13 mouse cellular contexts compared by ENCODE assay signal in the genomic region with DNA sequence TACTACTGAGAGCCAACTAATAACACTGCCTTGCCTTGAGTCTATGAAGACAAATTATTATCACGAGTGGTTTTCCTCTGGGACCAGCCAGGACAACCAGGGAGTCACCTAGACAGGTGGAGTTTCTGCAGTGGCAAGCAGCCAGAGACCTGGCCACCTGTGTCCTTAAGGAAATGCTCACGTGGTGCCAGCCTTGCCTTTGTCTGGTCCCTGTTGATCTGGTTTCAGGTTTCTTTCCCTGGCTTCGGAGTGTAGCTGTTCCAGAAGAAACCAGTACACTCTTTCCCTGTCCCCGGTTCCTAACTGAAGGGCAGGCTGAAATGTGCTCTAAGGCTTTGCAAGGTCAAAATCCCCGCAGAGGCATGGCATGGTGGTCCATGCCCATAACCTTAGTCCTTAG. TPM values are rescaled to one million over a fixed set of nuclear protein-coding genes. Genes with fewer than 3 reads are reported as not detected.
DNase-seq lines count a peak whose midpoint lies in the region; ATAC-seq and TF ChIP-seq lines count a peak whose summit lies in the region.
"Had no signal": no experiment of that assay in that cellular context is flagged by ENCODE, and none has a peak within 500 bp of the region (broad histone marks: within the 10 kb centered on the region; RNA-seq: fewer than 3 reads in every experiment).

No protein-coding gene starts in this region.

- no peak overlapping the region for H3K27ac ChIP-seq in liver, postnatal 0 days (ENCODE audit: low read depth)
- H3K27ac ChIP-seq in liver, embryonic 12.5 days: no peak overlapping the region
- H3K27ac ChIP-seq in intestine, embryonic 15.5 days: no peak overlapping the region
- peak overlapping the region; percentile 48; the same call in 1 of the 2 replicates for H3K27ac ChIP-seq in kidney, embryonic 15.5 days
- H3K27ac ChIP-seq in small intestine, adult 2 months (ENCODE audit: insufficient read depth, low read depth, low read length): peak overlapping the region; percentile 65; the same call in 1 of the 2 replicates
- H3K27ac ChIP-seq: heart, embryonic 15.5 days; hindbrain, embryonic 12.5 days; liver, embryonic 15.5 days; midbrain, embryonic 12.5 days had no signal

- TF ChIP-seq CTCF in liver, postnatal 0 days (IDR thresholded peaks at IDR 0.05; ENCODE audit: low read depth): no peak
- no peak for TF ChIP-seq CTCF in small intestine, adult 2 months (IDR thresholded peaks at IDR 0.05; ENCODE audit: extremely low read depth, insufficient read length, insufficient replicate concordance, low read depth, low read length)

- WGBS in liver, postnatal 0 days (ENCODE audit: insufficient replicate concordance): 63% methylated on average over 5 of the region's 5 CpGs
- 65% methylated on average over 5 of the region's 5 CpGs for WGBS in liver, embryonic 12.5 days (ENCODE audit: insufficient replicate concordance)
- WGBS in intestine, embryonic 15.5 days: 58% methylated on average over 5 of the region's 5 CpGs
- 51% methylated on average over 5 of the region's 5 CpGs for WGBS in kidney, embryonic 15.5 days
- 25% methylated on average over 5 of the region's 5 CpGs for WGBS in small intestine, adult 2 months

- DNase-seq in liver, postnatal 0 days: peak; percentile 10
- DNase-seq in gastrocnemius, postnatal 25 days: no peak
- no peak for DNase-seq in frontal cortex, postnatal 25 days (ENCODE audit: low spot score in 2 of 2)
- DNase-seq: forebrain, postnatal 0 days had no signal

- TF ChIP-seq EP300 in liver, postnatal 0 days (IDR thresholded peaks at IDR 0.05; ENCODE audit: low read depth): no peak

- H3K4me1 ChIP-seq in liver, postnatal 0 days (ENCODE audit: insufficient read depth): peaks cover 7% of the 10 kb centered on the region; the same call in 1 of the 2 replicates
- H3K4me1 ChIP-seq in liver, embryonic 12.5 days: 0 out of 2 replicates have a peak, but pooled peaks cover 4% of the 10 kb centered on the region
- H3K4me1 ChIP-seq in intestine, embryonic 15.5 days (replicated peaks): no peaks in the 10 kb centered on the region
- peaks cover 6% of the 10 kb centered on the region; the same call in 1 of the 2 replicates for H3K4me1 ChIP-seq in kidney, embryonic 15.5 days
- no peaks in the 10 kb centered on the region; the same call in none of the 2 replicates for H3K4me1 ChIP-seq in small intestine, adult 2 months (ENCODE audit: control insufficient read depth, insufficient read depth, insufficient read length, low read length)
- H3K4me1 ChIP-seq: hindbrain, embryonic 12.5 days; midbrain, embryonic 12.5 days had no signal

- H3K9ac ChIP-seq in liver, postnatal 0 days (replicated peaks): no peak overlapping the region
- H3K9ac ChIP-seq in liver, embryonic 12.5 days: no peak overlapping the region
- no peak overlapping the region for H3K9ac ChIP-seq in intestine, embryonic 15.5 days
- H3K9ac ChIP-seq in kidney, embryonic 15.5 days: no peak overlapping the region
- H3K9ac ChIP-seq: forebrain, postnatal 0 days; heart, embryonic 15.5 days; hindbrain, embryonic 12.5 days; liver, embryonic 15.5 days; midbrain, embryonic 12.5 days had no signal

- no peaks in the 10 kb centered on the region for H3K36me3 ChIP-seq in liver, postnatal 0 days (replicated peaks; ENCODE audit: insufficient read depth, low read length)
- H3K36me3 ChIP-seq in liver, embryonic 12.5 days: no peaks in the 10 kb centered on the region
- no peaks in the 10 kb centered on the region for H3K36me3 ChIP-seq in intestine, embryonic 15.5 days
- no peaks in the 10 kb centered on the region for H3K36me3 ChIP-seq in kidney, embryonic 15.5 days
- peaks cover 13% of the 10 kb centered on the region for H3K36me3 ChIP-seq in small intestine, adult 2 months (ENCODE audit: control insufficient read depth, insufficient read depth, low read length)
- H3K36me3 ChIP-seq: heart, embryonic 15.5 days; hindbrain, embryonic 12.5 days; liver, embryonic 15.5 days; midbrain, embryonic 12.5 days had no signal

- H3K9me3 ChIP-seq in liver, postnatal 0 days (ENCODE audit: low read length): no peaks in the 10 kb centered on the region
- no peaks in the 10 kb centered on the region for H3K9me3 ChIP-seq in liver, embryonic 12.5 days (replicated peaks)
- H3K9me3 ChIP-seq in intestine, embryonic 15.5 days: no peaks in the 10 kb centered on the region
- no peaks in the 10 kb centered on the region for H3K9me3 ChIP-seq in kidney, embryonic 15.5 days (replicated peaks)
- H3K9me3 ChIP-seq: heart, embryonic 15.5 days; hindbrain, embryonic 12.5 days; liver, embryonic 15.5 days; midbrain, embryonic 12.5 days had no signal

- ATAC-seq in liver, postnatal 0 days: no peak
- no peak for ATAC-seq in liver, embryonic 12.5 days
- 0 out of 2 replicates have a peak, but pooled peaks have one; percentile 34 for ATAC-seq in intestine, embryonic 15.5 days
- ATAC-seq in kidney, embryonic 15.5 days (replicated peaks; ENCODE audit: low FRiP score): no peak
- ATAC-seq: forebrain, postnatal 0 days had no signal

- H3K4me2 ChIP-seq in liver, postnatal 0 days (ENCODE audit: low read depth, low read length): no peak overlapping the region
- H3K4me2 ChIP-seq in liver, embryonic 12.5 days: no peak overlapping the region
- H3K4me2 ChIP-seq in intestine, embryonic 15.5 days (replicated peaks): no peak overlapping the region
- H3K4me2 ChIP-seq in kidney, embryonic 15.5 days: no peak overlapping the region
- H3K4me2 ChIP-seq: heart, embryonic 15.5 days; hindbrain, embryonic 12.5 days; liver, embryonic 15.5 days; midbrain, embryonic 12.5 days had no signal

- no peaks in the 10 kb centered on the region for H3K27me3 ChIP-seq in liver, postnatal 0 days (ENCODE audit: insufficient read depth, low read length)
- H3K27me3 ChIP-seq in liver, embryonic 12.5 days (replicated peaks): peaks cover 11% of the 10 kb centered on the region; the same call in 1 of the 2 replicates
- no peaks in the 10 kb centered on the region for H3K27me3 ChIP-seq in intestine, embryonic 15.5 days (replicated peaks)
- H3K27me3 ChIP-seq in kidney, embryonic 15.5 days: no peaks in the 10 kb centered on the region
- no peaks in the 10 kb centered on the region for H3K27me3 ChIP-seq in small intestine, adult 2 months (ENCODE audit: control insufficient read depth, insufficient read depth, low read length)
- H3K27me3 ChIP-seq: heart, embryonic 15.5 days; hindbrain, embryonic 12.5 days; liver, embryonic 15.5 days; midbrain, embryonic 12.5 days had no signal

- H3K4me3 ChIP-seq in liver, postnatal 0 days (ENCODE audit: low read depth, low read length): no peak overlapping the region
- no peak overlapping the region for H3K4me3 ChIP-seq in liver, embryonic 12.5 days
- no peak overlapping the region for H3K4me3 ChIP-seq in intestine, embryonic 15.5 days (replicated peaks)
- no peak overlapping the region for H3K4me3 ChIP-seq in kidney, embryonic 15.5 days (replicated peaks)
- no peak overlapping the region for H3K4me3 ChIP-seq in small intestine, adult 2 months (ENCODE audit: low read depth, low read length)
- H3K4me3 ChIP-seq: heart, embryonic 15.5 days; hindbrain, embryonic 12.5 days; liver, embryonic 15.5 days; midbrain, embryonic 12.5 days; myocyte had no signal

- no peak for TF ChIP-seq POLR2A in small intestine, adult 2 months (IDR thresholded peaks at IDR 0.05; ENCODE audit: low read depth, low read length)

RNA-seq across cellular contexts. Expression of a gene that starts 7.9 kb away (rescaled TPM):
- polyA plus RNA-seq in liver, postnatal 0 days (2015; fragmentation: Nextera tagmentation; extraction: Ambion mirVana): 0.83 and 0.86 TPM in 2 replicates
- polyA plus RNA-seq in liver, embryonic 12.5 days (2016; fragmentation: Nextera tagmentation; extraction: Ambion mirVana): 0.17 and 0.36 TPM in 2 replicates
- 4.2 and 4.6 TPM in 2 replicates for polyA plus RNA-seq in intestine, embryonic 15.5 days (2015; fragmentation: Nextera tagmentation; extraction: Ambion mirVana)
- polyA plus RNA-seq in kidney, embryonic 15.5 days (2015; fragmentation: Nextera tagmentation; extraction: Ambion mirVana): 1.4 and 2.0 TPM in 2 replicates
- polyA plus RNA-seq in small intestine, adult 2 months (2012; rRNA removed): 12.9 and 22.5 TPM in 2 replicates
- total RNA-seq in gastrocnemius, postnatal 25 days (2021): 1 to 10 TPM; 5.6 TPM

RNA-seq across cellular contexts. Expression of a gene that starts 8.7 kb away (rescaled TPM):
- 0.07 TPM in 1 of 2 replicates, not detected in the other for polyA plus RNA-seq in liver, postnatal 0 days (2015; fragmentation: Nextera tagmentation; extraction: Ambion mirVana)
- 0.06 and 0.24 TPM in 2 replicates for polyA plus RNA-seq in liver, embryonic 12.5 days (2016; fragmentation: Nextera tagmentation; extraction: Ambion mirVana)
- polyA plus RNA-seq in intestine, embryonic 15.5 days (2015; fragmentation: Nextera tagmentation; extraction: Ambion mirVana): 0.38 and 0.45 TPM in 2 replicates
- 0.44 and 0.60 TPM in 2 replicates for polyA plus RNA-seq in kidney, embryonic 15.5 days (2015; fragmentation: Nextera tagmentation; extraction: Ambion mirVana)
- polyA plus RNA-seq in small intestine, adult 2 months (2012; rRNA removed): 0.18 and 0.48 TPM in 2 replicates
- total RNA-seq in gastrocnemius, postnatal 25 days (2021): not detected

RNA-seq across cellular contexts. Expression of a gene that starts 17.7 kb away (rescaled TPM):
- 9.9 and 11.7 TPM in 2 replicates for polyA plus RNA-seq in liver, postnatal 0 days (2015; fragmentation: Nextera tagmentation; extraction: Ambion mirVana)
- polyA plus RNA-seq in liver, embryonic 12.5 days (2016; fragmentation: Nextera tagmentation; extraction: Ambion mirVana): 18.4 and 19.6 TPM in 2 replicates
- 147 and 154 TPM in 2 replicates for polyA plus RNA-seq in intestine, embryonic 15.5 days (2015; fragmentation: Nextera tagmentation; extraction: Ambion mirVana)
- 105 and 112 TPM in 2 replicates for polyA plus RNA-seq in kidney, embryonic 15.5 days (2015; fragmentation: Nextera tagmentation; extraction: Ambion mirVana)
- 107 and 174 TPM in 2 replicates for polyA plus RNA-seq in small intestine, adult 2 months (2012; rRNA removed)
- total RNA-seq in gastrocnemius, postnatal 25 days (2021): 10 to 100 TPM; 15.1 to 19.6 TPM

RNA-seq across cellular contexts. Expression of a gene that starts 43.7 kb away (rescaled TPM):
- 8.4 and 8.9 TPM in 2 replicates for polyA plus RNA-seq in liver, postnatal 0 days (2015; fragmentation: Nextera tagmentation; extraction: Ambion mirVana)
- 16.9 and 18.2 TPM in 2 replicates for polyA plus RNA-seq in liver, embryonic 12.5 days (2016; fragmentation: Nextera tagmentation; extraction: Ambion mirVana)
- polyA plus RNA-seq in intestine, embryonic 15.5 days (2015; fragmentation: Nextera tagmentation; extraction: Ambion mirVana): 78.3 and 79.6 TPM in 2 replicates
- 89.1 and 110 TPM in 2 replicates for polyA plus RNA-seq in kidney, embryonic 15.5 days (2015; fragmentation: Nextera tagmentation; extraction: Ambion mirVana)
- polyA plus RNA-seq in small intestine, adult 2 months (2012; rRNA removed): 46.4 and 54.0 TPM in 2 replicates
- total RNA-seq in gastrocnemius, postnatal 25 days (2021): 10 to 100 TPM; 80.8 to 97.3 TPM

RNA-seq across cellular contexts. Expression of a gene that starts 44.6 kb away (rescaled TPM):
- 9.7 and 10.3 TPM in 2 replicates for polyA plus RNA-seq in liver, postnatal 0 days (2015; fragmentation: Nextera tagmentation; extraction: Ambion mirVana)
- polyA plus RNA-seq in liver, embryonic 12.5 days (2016; fragmentation: Nextera tagmentation; extraction: Ambion mirVana): 9.4 and 9.6 TPM in 2 replicates
- polyA plus RNA-seq in intestine, embryonic 15.5 days (2015; fragmentation: Nextera tagmentation; extraction: Ambion mirVana): 31.1 and 31.2 TPM in 2 replicates
- 35.5 and 37.0 TPM in 2 replicates for polyA plus RNA-seq in kidney, embryonic 15.5 days (2015; fragmentation: Nextera tagmentation; extraction: Ambion mirVana)
- 13.5 and 29.8 TPM in 2 replicates for polyA plus RNA-seq in small intestine, adult 2 months (2012; rRNA removed)
- total RNA-seq in gastrocnemius, postnatal 25 days (2021): 10 to 100 TPM; 13.1 to 16.9 TPM

Comparison
In these comparisons a context has a peak if more than half of its experiments do, and no peak if none do; other contexts are left out.
1. H3K27ac ChIP-seq: peak in kidney, embryonic 15.5 days (single experiment) and small intestine, adult 2 months (single experiment); none in liver, postnatal 0 days (single experiment), liver, embryonic 12.5 days (single experiment) and intestine, embryonic 15.5 days (single experiment).